In the genomic region with DNA sequence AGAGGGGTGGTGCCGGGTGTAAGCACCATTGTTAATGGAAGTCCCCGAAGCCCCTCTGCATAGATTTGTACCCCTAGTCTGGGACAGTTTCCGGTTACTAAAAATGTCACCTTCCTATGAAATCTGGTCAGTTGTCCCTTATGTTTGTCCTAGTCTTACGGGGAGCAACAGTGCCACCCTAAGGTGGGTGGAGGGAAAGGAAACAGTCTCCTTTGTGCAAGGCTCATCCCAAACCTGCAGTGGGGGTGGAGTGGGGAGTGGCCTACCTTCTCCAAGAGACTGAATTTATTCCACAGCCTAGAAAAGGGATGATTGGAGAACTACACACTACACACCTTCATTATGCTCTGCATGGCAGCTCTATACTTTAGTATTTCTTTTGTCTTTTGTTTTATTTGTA, we compare ENCODE assay signal across 9 mouse cellular contexts. TPM values are rescaled to one million over a fixed set of nuclear protein-coding genes. Genes with fewer than 3 reads are reported as not detected.
DNase-seq lines count a peak whose midpoint lies in the region; ATAC-seq and TF ChIP-seq lines count a peak whose summit lies in the region.
"Had no signal": no experiment of that assay in that cellular context is flagged by ENCODE, and none has a peak within 500 bp of the region (broad histone marks: within the 10 kb centered on the region; RNA-seq: fewer than 3 reads in every experiment).

No protein-coding gene starts in this region.

- TF ChIP-seq CTCF in layer of hippocampus, adult 2 months (conservative IDR thresholded peaks at IDR 0.05): peak; percentile 78

- peak overlapping the region; percentile 59 for H3K27ac ChIP-seq in layer of hippocampus, adult 2 months
- H3K27ac ChIP-seq: limb, embryonic 13.5 days had no signal

- peak; percentile 16 to 49 for DNase-seq in layer of hippocampus, adult 2 months (ENCODE audit: low spot score in 2 of 2)
- no peak for DNase-seq in layer of hippocampus, adult 9-10 months (ENCODE audit: low spot score)
- peak; percentile 43 for DNase-seq in ES-CJ7 (ENCODE audit: low read depth, low spot score)
- DNase-seq in heart, postnatal 14 days: peak; percentile 48 to 66
- peak; percentile 55 for DNase-seq in left cerebral cortex, postnatal 4 days
- peak; percentile 13 for DNase-seq in retina, adult 2 months (ENCODE audit: low read depth, low spot score)
- no peak for DNase-seq in ovary, postnatal 10 days (ENCODE audit: low spot score)

- intact Hi-C loops in heart, postnatal 14 days (cut with DNase I): loop anchor here (10.0 kb wide), 2 partner anchors 52 to 152 kb away; a partner anchor contains a TSS
- intact Hi-C loops in left cerebral cortex, postnatal 4 days (cut with DNase I): no loop called here

- no peak overlapping the region for H3K4me3 ChIP-seq in layer of hippocampus, adult 2 months
- H3K4me3 ChIP-seq: limb, embryonic 13.5 days had no signal

- ATAC-seq in cerebellum, adult (ENCODE audit: insufficient number of reproducible peaks, low FRiP score, low TSS enrichment): peak; percentile 62

RNA-seq across cellular contexts. Expression of a gene that starts 55.3 kb away (rescaled TPM):
- 100 to 1,000 TPM in 1 of 2 experiments, 10 to 100 TPM in 1; 98.8 to 108 TPM for total RNA-seq in layer of hippocampus, adult 2 months (2021)
- total RNA-seq in heart, postnatal 14 days (2021): 10 to 100 TPM; 17.6 to 17.8 TPM
- total RNA-seq in left cerebral cortex, postnatal 4 days (2021): 10 to 100 TPM; 94.6 to 97.1 TPM

Comparison
In these comparisons a context has a peak if more than half of its experiments do, and no peak if none do; other contexts are left out.
1. DNase-seq: peak in layer of hippocampus, adult 2 months (2 of 2), ES-CJ7 (single experiment), heart, postnatal 14 days (2 of 2), left cerebral cortex, postnatal 4 days (single experiment) and retina, adult 2 months (single experiment); none in layer of hippocampus, adult 9-10 months (single experiment) and ovary, postnatal 10 days (single experiment).
2. RNA of a gene that starts 55.3 kb away (total RNA-seq): 98.8 to 108 TPM in layer of hippocampus, adult 2 months and 94.6 to 97.1 TPM in left cerebral cortex, postnatal 4 days; 17.6 to 17.8 TPM in heart, postnatal 14 days; every median in the first group is over 4 times any median in the second.